Comparison of ENCODE assay signal across 9 mouse cellular contexts in the genomic region with DNA sequence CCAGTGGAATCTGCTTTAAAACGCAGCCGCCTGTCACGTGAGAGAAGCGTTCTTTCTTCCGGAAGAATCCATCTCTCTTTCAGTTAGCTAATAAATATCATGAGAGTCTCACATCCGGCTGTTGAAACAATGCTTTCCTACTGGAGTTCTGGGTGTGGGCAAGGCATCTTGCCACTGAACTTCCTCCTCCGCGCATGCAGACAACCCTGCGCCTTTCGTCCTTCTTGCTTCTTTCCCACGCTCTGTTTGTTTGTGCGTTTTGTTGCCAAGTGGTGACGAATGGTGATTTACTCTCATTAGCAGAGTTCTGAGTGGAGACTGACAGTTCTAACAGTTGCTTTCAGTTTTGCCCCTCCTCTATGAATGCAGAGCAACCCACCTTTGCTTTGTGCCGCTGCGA.
DNase-seq lines count a peak whose midpoint lies in the region; ATAC-seq and TF ChIP-seq lines count a peak whose summit lies in the region.
"Had no signal": no experiment of that assay in that cellular context is flagged by ENCODE, and none has a peak within 500 bp of the region (broad histone marks: within the 10 kb centered on the region; RNA-seq: fewer than 3 reads in every experiment).

No protein-coding gene starts in this region.

- peak; percentile 36 for DNase-seq in hindbrain, postnatal 0 days (ENCODE audit: low spot score)
- no peak for DNase-seq in right cerebral cortex, adult 2 months (ENCODE audit: low spot score in 2 of 2)
- no peak for DNase-seq in left cerebral cortex, adult 11 months (ENCODE audit: low spot score)
- DNase-seq: right cerebral cortex, postnatal 4 days had no signal

- no peak overlapping the region for H3K4me3 ChIP-seq in intestine, postnatal 0 days (ENCODE audit: low read depth, low read length)
- H3K4me3 ChIP-seq in intestine, embryonic 16.5 days (ENCODE audit: low read length) = no peak overlapping the region
- H3K4me3 ChIP-seq in forebrain, embryonic 15.5 days = peak overlapping the region; percentile 17
- H3K4me3 ChIP-seq in hindbrain, postnatal 0 days (ENCODE audit: low read length) = peak overlapping the region; percentile 16
- H3K4me3 ChIP-seq in midbrain, embryonic 15.5 days = peak overlapping the region; percentile 4; the same call in 1 of the 2 replicates
- H3K4me3 ChIP-seq: liver, embryonic 15.5 days had no signal

- H3K27ac ChIP-seq in intestine, postnatal 0 days (ENCODE audit: low read depth, low read length) = no peak overlapping the region
- no peak overlapping the region for H3K27ac ChIP-seq in intestine, embryonic 16.5 days (ENCODE audit: low read length)
- no peak overlapping the region for H3K27ac ChIP-seq in forebrain, embryonic 15.5 days (replicated peaks)
- no peak overlapping the region for H3K27ac ChIP-seq in hindbrain, postnatal 0 days
- peak overlapping the region; percentile 69 for H3K27ac ChIP-seq in midbrain, embryonic 15.5 days
- H3K27ac ChIP-seq: liver, embryonic 15.5 days had no signal

- no peak for ATAC-seq in intestine, postnatal 0 days
- no peak for ATAC-seq in intestine, embryonic 16.5 days
- ATAC-seq in forebrain, embryonic 15.5 days (replicated peaks) = no peak
- ATAC-seq in hindbrain, postnatal 0 days = no peak
- no peak for ATAC-seq in midbrain, embryonic 15.5 days (replicated peaks)

- no peaks in the 10 kb centered on the region for H3K36me3 ChIP-seq in intestine, postnatal 0 days (ENCODE audit: control insufficient read depth, insufficient read depth)
- H3K36me3 ChIP-seq in intestine, embryonic 16.5 days (ENCODE audit: control insufficient read depth, insufficient read depth, low read length) = no peaks in the 10 kb centered on the region
- H3K36me3 ChIP-seq in forebrain, embryonic 15.5 days = no peaks in the 10 kb centered on the region
- H3K36me3 ChIP-seq in hindbrain, postnatal 0 days (ENCODE audit: insufficient read depth, low read length) = no peaks in the 10 kb centered on the region
- no peaks in the 10 kb centered on the region for H3K36me3 ChIP-seq in midbrain, embryonic 15.5 days (replicated peaks)
- H3K36me3 ChIP-seq: liver, embryonic 15.5 days had no signal

- no peak overlapping the region for H3K9ac ChIP-seq in intestine, postnatal 0 days (ENCODE audit: low read depth, low read length)
- no peak overlapping the region for H3K9ac ChIP-seq in intestine, embryonic 16.5 days (ENCODE audit: low read depth, low read length)
- no peak overlapping the region for H3K9ac ChIP-seq in forebrain, embryonic 15.5 days (replicated peaks)
- H3K9ac ChIP-seq in hindbrain, postnatal 0 days (replicated peaks; ENCODE audit: low read length) = no peak overlapping the region
- H3K9ac ChIP-seq in midbrain, embryonic 15.5 days = peak overlapping the region; percentile 12; the same call in 1 of the 2 replicates
- H3K9ac ChIP-seq: liver, embryonic 15.5 days had no signal

- 65% methylated on average over 15 of the region's 15 CpGs for WGBS in intestine, postnatal 0 days
- WGBS in intestine, embryonic 16.5 days = 57% methylated on average over 15 of the region's 15 CpGs
- 26% methylated on average over 15 of the region's 15 CpGs for WGBS in forebrain, embryonic 15.5 days
- 24% methylated on average over 15 of the region's 15 CpGs for WGBS in hindbrain, postnatal 0 days
- 53% methylated on average over 15 of the region's 15 CpGs for WGBS in midbrain, embryonic 15.5 days

- H3K4me2 ChIP-seq in intestine, postnatal 0 days (replicated peaks; ENCODE audit: low read depth) = peak overlapping the region; percentile 21; the same call in 1 of the 2 replicates
- H3K4me2 ChIP-seq in intestine, embryonic 16.5 days (ENCODE audit: low read depth, low read length) = no peak overlapping the region
- H3K4me2 ChIP-seq in forebrain, embryonic 15.5 days (replicated peaks) = peak overlapping the region; percentile 31
- H3K4me2 ChIP-seq in hindbrain, postnatal 0 days (ENCODE audit: low read depth, low read length) = peak overlapping the region; percentile 51
- peak overlapping the region; percentile 35 for H3K4me2 ChIP-seq in midbrain, embryonic 15.5 days

- no peaks in the 10 kb centered on the region for H3K9me3 ChIP-seq in intestine, postnatal 0 days (ENCODE audit: control insufficient read depth)
- no peaks in the 10 kb centered on the region for H3K9me3 ChIP-seq in intestine, embryonic 16.5 days (ENCODE audit: control insufficient read depth, low read length)
- no peaks in the 10 kb centered on the region for H3K9me3 ChIP-seq in forebrain, embryonic 15.5 days
- H3K9me3 ChIP-seq in hindbrain, postnatal 0 days (ENCODE audit: low read length) = no peaks in the 10 kb centered on the region
- H3K9me3 ChIP-seq in midbrain, embryonic 15.5 days = no peaks in the 10 kb centered on the region
- H3K9me3 ChIP-seq: liver, embryonic 15.5 days had no signal

- H3K4me1 ChIP-seq in intestine, postnatal 0 days (replicated peaks; ENCODE audit: control insufficient read depth, insufficient read depth, low read length) = no peaks in the 10 kb centered on the region
- no peaks in the 10 kb centered on the region for H3K4me1 ChIP-seq in intestine, embryonic 16.5 days (ENCODE audit: control insufficient read depth, insufficient read depth, low read length)
- peaks cover 26% of the 10 kb centered on the region for H3K4me1 ChIP-seq in forebrain, embryonic 15.5 days
- no peaks in the 10 kb centered on the region for H3K4me1 ChIP-seq in hindbrain, postnatal 0 days (ENCODE audit: insufficient read depth, low read length)
- H3K4me1 ChIP-seq in midbrain, embryonic 15.5 days = peaks cover 60% of the 10 kb centered on the region
- H3K4me1 ChIP-seq: liver, embryonic 15.5 days had no signal

- no peak for TF ChIP-seq CTCF in intestine, postnatal 0 days (IDR thresholded peaks at IDR 0.05; ENCODE audit: low read depth)
- TF ChIP-seq CTCF in hindbrain, postnatal 0 days (IDR thresholded peaks at IDR 0.05; ENCODE audit: low read depth) = no peak

- H3K27me3 ChIP-seq in intestine, postnatal 0 days (replicated peaks; ENCODE audit: control insufficient read depth, insufficient read depth, low read length) = 0 out of 2 replicates have a peak, but pooled peaks cover 3% of the 10 kb centered on the region
- H3K27me3 ChIP-seq in intestine, embryonic 16.5 days (replicated peaks; ENCODE audit: control insufficient read depth, insufficient read depth, low read length) = peaks cover 11% of the 10 kb centered on the region; the same call in 1 of the 2 replicates
- peaks cover 71% of the 10 kb centered on the region for H3K27me3 ChIP-seq in forebrain, embryonic 15.5 days
- peaks cover 18% of the 10 kb centered on the region for H3K27me3 ChIP-seq in hindbrain, postnatal 0 days (ENCODE audit: insufficient read depth, low read length)
- peaks cover 35% of the 10 kb centered on the region for H3K27me3 ChIP-seq in midbrain, embryonic 15.5 days (replicated peaks)
- H3K27me3 ChIP-seq: liver, embryonic 15.5 days had no signal

Comparison
In these comparisons a context has a peak if more than half of its experiments do, and no peak if none do; other contexts are left out.
1. H3K4me3 ChIP-seq: peak in forebrain, embryonic 15.5 days (single experiment), hindbrain, postnatal 0 days (single experiment) and midbrain, embryonic 15.5 days (single experiment); none in intestine, postnatal 0 days (single experiment) and intestine, embryonic 16.5 days (single experiment).